Mouse (Mus musculus) heart, postnatal 0 days (tissue): Measurements from ENCODE around the gene Kdr. TPM values are rescaled to one million over a fixed set of nuclear protein-coding genes. Genes with fewer than 3 reads are reported as not detected.

Source experiments
- ATAC-seq: fragments of 200-750 bp; cut with Nextera tagmentation; 2 replicates; pipeline ENCODE4 v1.8.0; 2017; ENCODE audit warnings: low read depth, moderate number of reproducible peaks, moderate library complexity; ENCODE audit not compliant: insufficient read depth
- DNase-seq: peaks from one replicate; pipeline ENCODE4 v3.0.0-alpha.2; 2016; ENCODE audit warnings: low spot score
- H3K27ac ChIP-seq: fragments of 300-500 bp; sonication (generic); 2 replicates; pipeline ENCODE4 v1.5.1; 2014; ENCODE audit warnings: low read depth, mild to moderate bottlenecking
- H3K27me3 ChIP-seq: fragments of 300-500 bp; sonication (generic); 2 replicates; pipeline ENCODE4 v1.6.1; 2014; ENCODE audit warnings: low read length, mixed read lengths; ENCODE audit not compliant: control insufficient read depth, insufficient read depth
- H3K36me3 ChIP-seq: fragments of 300-500 bp; sonication (generic); replicated peaks from 2 replicates; pipeline ENCODE4 v1.6.1; 2014; ENCODE audit warnings: low read length, mixed read lengths; ENCODE audit not compliant: control insufficient read depth, insufficient read depth
- H3K4me1 ChIP-seq: fragments of 300-500 bp; sonication (generic); 2 replicates; pipeline ENCODE4 v1.6.1; 2014; ENCODE audit warnings: antibody characterized with exemption; ENCODE audit not compliant: control insufficient read depth, insufficient read depth
- H3K4me2 ChIP-seq: fragments of 300-500 bp; sonication (generic); 2 replicates; pipeline ENCODE4 v1.6.1; 2014; ENCODE audit warnings: low read depth, mild to moderate bottlenecking, low read length, moderate library complexity
- H3K4me3 ChIP-seq: fragments of 300-500 bp; sonication (generic); 2 replicates; pipeline ENCODE4 v1.5.1; 2014; ENCODE audit warnings: low read depth, low read length
- H3K9ac ChIP-seq: fragments of 300-500 bp; sonication (generic); replicated peaks from 2 replicates; pipeline ENCODE4 v1.6.1; 2014; ENCODE audit warnings: low read depth, low read length, mixed read lengths
- H3K9me3 ChIP-seq: fragments of 300-500 bp; sonication (generic); replicated peaks from 2 replicates; pipeline ENCODE4 v1.6.1; 2016; ENCODE audit warnings: low read length; ENCODE audit not compliant: control insufficient read depth
- CTCF ChIP-seq: IDR thresholded peaks from 2 replicates; pipeline ENCODE4 v1.5.1; 2016; ENCODE audit warnings: antibody characterized with exemption, control low read depth, low read depth
- EP300 ChIP-seq: IDR thresholded peaks from 2 replicates; pipeline ENCODE4 v1.6.1; 2016; ENCODE audit warnings: antibody characterized with exemption, low read depth
- WGBS: fragments of 180-500 bp; shearing (Covaris S2); extraction: QIAGEN DNeasy Blood & Tissue Kit; methylation state at CpG from one replicate; pipeline ENCODE4 v1.1.7; 2014; 5-methylcytosine and 5-hydroxymethylcytosine counted together
- polyA plus RNA-seq: library from polyadenylated mRNA; unstranded; fragments of >200 nt; fragmentation: Nextera tagmentation; extraction: Ambion mirVana; gene quantifications from 2 replicates; pipeline ENCODE4 v1.2.1, GENCODE M21; 2015
- total RNA-seq: library from RNA; depleted of rRNA; stranded (reverse); fragments of >200 nt; gene quantifications from 2 replicates; pipeline ENCODE4 v1.2.3, GENCODE M21; 2014; ENCODE audit warnings: low replicate concordance

Gene Kdr
- total and polyA plus RNA-seq, 2 experiments from 2014 or later = 30.8 to 60.1 TPM

- Histone ChIP-seq H3K36me3 (no peaks in the 10 kb centered on the region), H3K27ac (no peak overlapping the region), H3K27me3 (peaks cover 9% of the 10 kb centered on the region), H3K4me3 (no peak overlapping the region), H3K9me3 (no peaks in the 10 kb centered on the region), H3K4me2 (no peak overlapping the region), H3K9ac (no peak overlapping the region), H3K4me1 (no peaks in the 10 kb centered on the region)
- no peak for ATAC-seq
- 61% methylated on average over 23 of the region's 23 CpGs for WGBS
- no peak for DNase-seq
- TF ChIP-seq CTCF (peak; percentile 26), EP300 (no peak)
Observed at GRCm38 (mm10) chr5:75980521-75981311, 2.5 kb upstream of the Kdr start.

- WGBS = 20% methylated on average over 7 of the region's 8 CpGs
- peaks cover 9% of the 10 kb centered on the region for H3K27me3 ChIP-seq
- DNase-seq = peak; percentile 48
- peak overlapping the region; percentile 68 for H3K4me3 ChIP-seq
- H3K27ac ChIP-seq = peak overlapping the region; percentile 81
- H3K9me3 ChIP-seq = no peaks in the 10 kb centered on the region
- no peaks in the 10 kb centered on the region for H3K4me1 ChIP-seq
- ATAC-seq = peak; percentile 27; the same call in 1 of the 2 replicates
- no peaks in the 10 kb centered on the region for H3K36me3 ChIP-seq
- H3K4me2 ChIP-seq = peak overlapping the region; percentile 76
- 0 out of 2 replicates have a peak overlapping the region, but pooled peaks have one; percentile 29 for H3K9ac ChIP-seq
- TF ChIP-seq CTCF = no peak
- no peak for TF ChIP-seq EP300
Observed at GRCm38 (mm10) chr5:75979108-75979507, 850 bp upstream of the Kdr start.

- ATAC-seq = peak; percentile 54
- peak overlapping the region; percentile 76 for H3K4me2 ChIP-seq
- H3K4me1 ChIP-seq = no peaks in the 10 kb centered on the region
- H3K27ac ChIP-seq = peak overlapping the region; percentile 81
- no peaks in the 10 kb centered on the region for H3K9me3 ChIP-seq
- peaks cover 9% of the 10 kb centered on the region for H3K27me3 ChIP-seq
- no peak for DNase-seq
- H3K9ac ChIP-seq = peak overlapping the region; percentile 67
- no peaks in the 10 kb centered on the region; the same call in 1 of the 2 replicates for H3K36me3 ChIP-seq
- 2% methylated on average over 54 of the region's 54 CpGs for WGBS
- peak overlapping the region; percentile 68 for H3K4me3 ChIP-seq
- TF ChIP-seq EP300 (no peak), CTCF (no peak)
Observed at GRCm38 (mm10) chr5:75977441-75978373, 551 bp downstream of the Kdr start.

GRCm38 (mm10) chr5:75976696-75977095, 1.6 kb downstream of the Kdr start:
- WGBS = 55% methylated on average over 9 of the region's 9 CpGs
- ATAC-seq = no peak
- peak overlapping the region; percentile 67; the same call in 1 of the 2 replicates for H3K9ac ChIP-seq

GRCm38 (mm10) chr5:75975398-75975797, 2.9 kb downstream of the Kdr start:
- no peak for TF ChIP-seq CTCF
- peak overlapping the region; percentile 76 for H3K4me2 ChIP-seq
- ATAC-seq (no peak), DNase-seq (no peak)
- H3K4me1 ChIP-seq = no peaks in the 10 kb centered on the region
- H3K9ac ChIP-seq = peak overlapping the region; percentile 41
- no peaks in the 10 kb centered on the region; the same call in 1 of the 2 replicates for H3K36me3 ChIP-seq
- peak overlapping the region; percentile 61 for H3K27ac ChIP-seq
- 71% methylated on average over 5 of the region's 5 CpGs for WGBS
- peaks cover 9% of the 10 kb centered on the region for H3K27me3 ChIP-seq
- H3K9me3 ChIP-seq = no peaks in the 10 kb centered on the region
- peak overlapping the region; percentile 68 for H3K4me3 ChIP-seq

More at GRCm38 (mm10) chr5:75976696-75977095, 1.6 kb downstream of the Kdr start:
- Histone ChIP-seq H3K27ac (peak overlapping the region; percentile 81), H3K27me3 (peaks cover 9% of the 10 kb centered on the region), H3K4me3 (peak overlapping the region; percentile 68), H3K36me3 (no peaks in the 10 kb centered on the region; the same call in 1 of the 2 replicates), H3K4me2 (peak overlapping the region; percentile 76), H3K9me3 (no peaks in the 10 kb centered on the region), H3K4me1 (no peaks in the 10 kb centered on the region)
- TF ChIP-seq EP300 (no peak), CTCF (no peak)
- DNase-seq = no peak
